Mouse (Mus musculus): ENCODE data around the gene Tm7sf2. TPM values are rescaled to one million over a fixed set of nuclear protein-coding genes. Genes with fewer than 3 reads are reported as not detected.
A peak's percentile ranks its signal among the peaks of the same experiment; 100 is the strongest.

The Tm7sf2 gene
- 37.3 and 39.0 TPM in 2 replicates for polyA plus RNA-seq (2015; fragmentation: Nextera tagmentation; extraction: Ambion mirVana)

DNA sequence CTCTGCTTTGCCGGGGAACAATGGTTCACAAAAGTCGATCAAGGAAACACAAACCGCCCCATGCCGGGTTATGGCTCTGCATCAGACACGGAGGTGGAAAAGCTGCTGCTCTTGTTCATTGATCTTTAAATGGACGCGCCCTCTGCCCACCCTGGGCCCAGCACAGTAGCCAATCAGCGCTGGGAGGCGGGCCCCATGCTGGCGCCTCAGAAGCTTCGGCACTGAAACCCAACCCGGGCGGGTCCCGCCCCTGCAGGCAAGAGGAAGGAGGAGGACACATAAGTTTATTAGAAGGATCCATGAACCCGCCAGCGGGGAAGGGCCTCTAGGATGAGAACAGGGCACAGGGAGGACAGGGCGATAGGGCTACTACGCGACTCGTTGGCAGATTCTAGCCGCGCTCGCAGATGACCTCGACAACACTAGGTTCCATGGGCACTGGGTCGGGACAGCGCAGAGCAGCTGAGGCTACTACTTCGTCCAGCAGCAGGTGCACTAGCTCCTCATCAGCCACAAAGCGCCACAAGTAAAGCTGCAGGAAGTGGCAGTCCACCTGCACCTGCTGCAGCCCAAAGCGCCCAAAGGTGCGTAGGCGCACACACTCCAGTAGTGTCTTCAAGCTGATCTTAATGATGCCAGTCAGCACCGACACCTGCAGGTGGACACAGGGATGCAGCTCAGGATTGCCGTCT lies at the start of gene Tm7sf2:
Gene Tm7sf2 (minus strand): TSS at position 650 of the 692 bp plus-strand sequence.
- Histone ChIP-seq H3K27ac (ENCODE audit: low read length) (peak within 1 kb of the TSS; percentile 88), H3K4me3 (ENCODE audit: low read length) (peak within 1 kb of the TSS; percentile 64), H3K9ac (ENCODE audit: low read depth, low read length) (peak within 1 kb of the TSS; percentile 75), H3K36me3 (ENCODE audit: control insufficient read depth, insufficient read depth, low read length) (peaks cover 12% of the 10 kb centered on the region; the same call in 1 of the 2 replicates), H3K9me3 (ENCODE audit: control insufficient read depth, low read length) (no peaks in the 10 kb centered on the region), H3K4me2 (ENCODE audit: low read depth, low read length) (peak within 1 kb of the TSS; percentile 94), H3K27me3 (replicated peaks; ENCODE audit: control insufficient read depth, insufficient read depth, low read length) (no peaks in the 10 kb centered on the region), H3K4me1 (ENCODE audit: control insufficient read depth, insufficient read depth, low read length) (peaks cover 21% of the 10 kb centered on the region)
- WGBS: 8% methylated on average over 33 of the region's 33 CpGs
- ATAC-seq: peak; percentile 95

GRCm38 (mm10) chr19:6117346-6117985 lies 49.3 kb upstream of the Tm7sf2 start:
- no peaks in the 10 kb centered on the region for H3K27me3 ChIP-seq (replicated peaks; ENCODE audit: control insufficient read depth, insufficient read depth, low read length)
- peak overlapping the region; percentile 93 for H3K9ac ChIP-seq (ENCODE audit: low read depth, low read length)
- H3K4me2 ChIP-seq (ENCODE audit: low read depth, low read length): peak overlapping the region; percentile 85
- H3K4me1 ChIP-seq (ENCODE audit: control insufficient read depth, insufficient read depth, low read length): peaks cover 32% of the 10 kb centered on the region
- ATAC-seq: no peak
- 4% methylated on average over 32 of the region's 32 CpGs for WGBS
- peak overlapping the region; percentile 97 for H3K27ac ChIP-seq (ENCODE audit: low read length)
- H3K36me3 ChIP-seq (ENCODE audit: control insufficient read depth, insufficient read depth, low read length): peaks cover 15% of the 10 kb centered on the region
- no peaks in the 10 kb centered on the region for H3K9me3 ChIP-seq (ENCODE audit: control insufficient read depth, low read length)
- H3K4me3 ChIP-seq (ENCODE audit: low read length): peak overlapping the region; percentile 91

GRCm38 (mm10) chr19:6116113-6116850 lies 48.1 kb upstream of the Tm7sf2 start:
- no peaks in the 10 kb centered on the region for H3K9me3 ChIP-seq (ENCODE audit: control insufficient read depth, low read length)
- peaks cover 15% of the 10 kb centered on the region for H3K36me3 ChIP-seq (ENCODE audit: control insufficient read depth, insufficient read depth, low read length)
- H3K4me2 ChIP-seq (ENCODE audit: low read depth, low read length): peak overlapping the region; percentile 85
- 89% methylated on average over 15 of the region's 15 CpGs for WGBS
- no peak overlapping the region for H3K27ac ChIP-seq (ENCODE audit: low read length)
- peaks cover 24% of the 10 kb centered on the region for H3K4me1 ChIP-seq (ENCODE audit: control insufficient read depth, insufficient read depth, low read length)
- H3K27me3 ChIP-seq (replicated peaks; ENCODE audit: control insufficient read depth, insufficient read depth, low read length): no peaks in the 10 kb centered on the region
- no peak overlapping the region for H3K4me3 ChIP-seq (ENCODE audit: low read length)
- peak overlapping the region; percentile 2; the same call in 1 of the 2 replicates for H3K9ac ChIP-seq (ENCODE audit: low read depth, low read length)
- ATAC-seq: no peak

DNA sequence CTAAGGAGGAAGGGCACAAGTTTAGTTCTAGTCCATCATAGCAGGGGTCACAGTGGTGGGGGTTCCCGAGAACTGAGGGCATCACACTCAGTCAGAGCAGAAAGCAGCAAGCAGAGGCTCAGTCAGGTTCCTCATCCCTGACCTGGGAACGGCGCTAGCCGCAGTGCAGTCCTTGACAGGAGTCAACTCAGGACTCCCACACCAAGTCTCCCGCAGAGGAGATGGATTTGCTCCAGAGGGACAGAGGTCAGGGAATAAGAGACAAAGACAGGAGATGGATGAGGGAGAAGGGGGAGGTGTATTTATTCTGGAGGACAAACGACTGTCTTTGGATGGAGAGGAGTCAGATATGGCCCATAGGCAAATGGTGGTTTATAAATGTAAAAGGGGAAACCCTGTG lies 44.9 kb upstream of the Tm7sf2 start:
- peaks cover 15% of the 10 kb centered on the region for H3K36me3 ChIP-seq (ENCODE audit: control insufficient read depth, insufficient read depth, low read length)
- no peaks in the 10 kb centered on the region for H3K27me3 ChIP-seq (replicated peaks; ENCODE audit: control insufficient read depth, insufficient read depth, low read length)
- no peak overlapping the region for H3K27ac ChIP-seq (ENCODE audit: low read length)
- peaks cover 15% of the 10 kb centered on the region for H3K4me1 ChIP-seq (ENCODE audit: control insufficient read depth, insufficient read depth, low read length)
- no peak for ATAC-seq
- H3K4me3 ChIP-seq (ENCODE audit: low read length): no peak overlapping the region
- 65% methylated on average over 6 of the region's 6 CpGs for WGBS
- H3K9me3 ChIP-seq (ENCODE audit: control insufficient read depth, low read length): no peaks in the 10 kb centered on the region
- no peak overlapping the region for H3K9ac ChIP-seq (ENCODE audit: low read depth, low read length)
- H3K4me2 ChIP-seq (ENCODE audit: low read depth, low read length): no peak overlapping the region

DNA sequence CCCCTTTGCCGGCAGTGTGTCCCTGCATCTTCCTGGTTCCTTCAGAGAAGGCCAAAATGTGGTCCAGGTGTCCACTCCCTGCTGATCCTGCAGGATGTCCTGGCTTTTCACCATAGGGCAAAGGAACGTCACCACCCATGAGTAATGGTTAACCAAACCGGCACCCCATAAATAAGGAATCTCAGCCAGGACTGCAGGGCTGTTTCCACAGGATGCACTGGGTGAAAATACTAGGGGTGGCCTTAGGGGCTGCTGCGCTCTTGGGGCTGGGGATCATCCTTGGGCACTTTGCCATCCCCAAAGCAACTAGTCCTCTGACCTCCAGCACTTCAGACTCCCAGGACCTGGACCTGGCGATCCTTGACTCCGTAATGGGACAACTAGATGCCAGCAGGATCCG lies 37.4 kb upstream of the Tm7sf2 start, which contains the start of gene Naaladl1:
Gene Naaladl1 (plus strand): TSS at position 197 of the 400 bp plus-strand sequence.
- no peaks in the 10 kb centered on the region for H3K36me3 ChIP-seq (ENCODE audit: control insufficient read depth, insufficient read depth, low read length)
- H3K4me3 ChIP-seq (ENCODE audit: low read length): peak within 1 kb of the TSS; percentile 44
- 68% methylated on average over 7 of the region's 7 CpGs for WGBS
- no peaks in the 10 kb centered on the region for H3K27me3 ChIP-seq (replicated peaks; ENCODE audit: control insufficient read depth, insufficient read depth, low read length)
- peak; percentile 63 for ATAC-seq
- peak within 1 kb of the TSS; percentile 78 for H3K27ac ChIP-seq (ENCODE audit: low read length)
- H3K4me1 ChIP-seq (ENCODE audit: control insufficient read depth, insufficient read depth, low read length): peaks cover 14% of the 10 kb centered on the region
- no peaks in the 10 kb centered on the region for H3K9me3 ChIP-seq (ENCODE audit: control insufficient read depth, low read length)
- H3K4me2 ChIP-seq (ENCODE audit: low read depth, low read length): peak within 1 kb of the TSS; percentile 19
- peak within 1 kb of the TSS; percentile 60 for H3K9ac ChIP-seq (ENCODE audit: low read depth, low read length)

DNA sequence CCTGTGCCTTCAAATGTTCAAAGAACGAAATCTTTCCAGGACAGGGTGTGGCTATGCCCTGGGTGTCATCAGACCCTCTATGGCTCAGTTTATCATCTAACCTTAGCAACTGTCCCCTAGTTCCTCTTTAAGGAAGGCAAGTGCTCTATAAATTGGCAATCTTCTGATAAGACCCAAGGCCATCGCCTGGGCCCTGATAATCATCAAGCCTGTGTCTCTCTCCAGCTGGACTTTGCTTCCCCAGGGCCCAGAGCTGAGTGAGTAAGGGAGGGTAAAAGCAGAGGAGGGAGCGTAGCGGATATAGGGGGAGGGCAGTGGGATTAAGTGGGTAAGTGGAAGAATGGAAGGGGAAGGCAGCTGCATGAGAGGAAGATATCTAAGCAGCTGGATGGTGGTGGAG lies 36.3 kb upstream of the Tm7sf2 start:
- H3K9me3 ChIP-seq (ENCODE audit: control insufficient read depth, low read length): no peaks in the 10 kb centered on the region
- no peak overlapping the region for H3K9ac ChIP-seq (ENCODE audit: low read depth, low read length)
- 50% methylated on average over 4 of the region's 4 CpGs for WGBS
- H3K27me3 ChIP-seq (replicated peaks; ENCODE audit: control insufficient read depth, insufficient read depth, low read length): no peaks in the 10 kb centered on the region
- peak overlapping the region; percentile 75 for H3K27ac ChIP-seq (ENCODE audit: low read length)
- H3K36me3 ChIP-seq (ENCODE audit: control insufficient read depth, insufficient read depth, low read length): no peaks in the 10 kb centered on the region
- peaks cover 14% of the 10 kb centered on the region for H3K4me1 ChIP-seq (ENCODE audit: control insufficient read depth, insufficient read depth, low read length)
- no peak overlapping the region for H3K4me2 ChIP-seq (ENCODE audit: low read depth, low read length)
- no peak overlapping the region for H3K4me3 ChIP-seq (ENCODE audit: low read length)
- peak; percentile 80 for ATAC-seq

GRCm38 (mm10) chr19:6102169-6102853 lies 34.1 kb upstream of the Tm7sf2 start:
- H3K4me2 ChIP-seq (ENCODE audit: low read depth, low read length): no peak overlapping the region
- H3K27me3 ChIP-seq (replicated peaks; ENCODE audit: control insufficient read depth, insufficient read depth, low read length): no peaks in the 10 kb centered on the region
- H3K9me3 ChIP-seq (ENCODE audit: control insufficient read depth, low read length): no peaks in the 10 kb centered on the region
- no peak overlapping the region for H3K4me3 ChIP-seq (ENCODE audit: low read length)
- H3K4me1 ChIP-seq (ENCODE audit: control insufficient read depth, insufficient read depth, low read length): peaks cover 14% of the 10 kb centered on the region
- H3K36me3 ChIP-seq (ENCODE audit: control insufficient read depth, insufficient read depth, low read length): peaks cover 2% of the 10 kb centered on the region; the same call in 1 of the 2 replicates
- no peak overlapping the region for H3K27ac ChIP-seq (ENCODE audit: low read length)
- H3K9ac ChIP-seq (ENCODE audit: low read depth, low read length): no peak overlapping the region
- 72% methylated on average over 6 of the region's 6 CpGs for WGBS
- ATAC-seq: 0 out of 2 replicates have a peak, but pooled peaks have one; percentile 31

DNA sequence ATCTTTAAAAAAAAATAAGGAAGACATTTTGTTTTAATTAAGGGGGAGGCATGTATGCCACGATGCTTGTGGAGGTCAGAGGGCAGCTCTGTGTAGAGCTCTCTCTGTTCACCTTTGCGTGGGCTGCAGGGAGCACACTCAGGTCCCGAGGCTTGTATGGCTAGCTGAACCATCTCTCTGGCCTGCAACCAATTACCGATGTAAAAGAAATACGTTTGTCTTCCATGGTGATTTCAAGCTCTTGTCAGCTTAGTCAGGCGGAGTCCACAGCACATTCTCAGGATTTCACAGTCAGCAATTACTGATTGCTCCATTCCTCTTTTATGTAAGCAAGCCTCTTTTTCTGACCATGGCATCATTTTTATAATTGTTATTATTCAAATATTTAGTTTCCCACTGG lies 33.0 kb upstream of the Tm7sf2 start:
- Histone ChIP-seq H3K27ac (ENCODE audit: low read length) (no peak overlapping the region), H3K4me3 (ENCODE audit: low read length) (no peak overlapping the region), H3K27me3 (replicated peaks; ENCODE audit: control insufficient read depth, insufficient read depth, low read length) (no peaks in the 10 kb centered on the region), H3K9ac (ENCODE audit: low read depth, low read length) (no peak overlapping the region), H3K36me3 (ENCODE audit: control insufficient read depth, insufficient read depth, low read length) (peaks cover 2% of the 10 kb centered on the region; the same call in 1 of the 2 replicates), H3K4me2 (ENCODE audit: low read depth, low read length) (no peak overlapping the region), H3K4me1 (ENCODE audit: control insufficient read depth, insufficient read depth, low read length) (peaks cover 14% of the 10 kb centered on the region), H3K9me3 (ENCODE audit: control insufficient read depth, low read length) (no peaks in the 10 kb centered on the region)
- 67% methylated on average over 6 of the region's 6 CpGs for WGBS
- no peak for ATAC-seq

Measured in intestine, embryonic 16.5 days (tissue).